Mouse (Mus musculus) limb, embryonic 10.5 days (tissue): ENCODE measurements around the gene H2-Aa. TPM values are rescaled to one million over a fixed set of nuclear protein-coding genes. Genes with fewer than 3 reads are reported as not detected.

Experiments
- polyA plus RNA-seq: library from polyadenylated mRNA; unstranded; fragments of >200 nt; fragmentation: Nextera tagmentation; extraction: Ambion mirVana; gene quantifications from 2 replicates; pipeline ENCODE4 v1.2.1, GENCODE M21; 2016

The H2-Aa gene
- polyA plus RNA-seq, 1 experiment from 2014 or later, result not detected

Other genes starting within 250 kb of the H2-Aa start
- gene Col11a2, start 248.4 kb downstream of the H2-Aa start, polyA plus RNA-seq, result 0.43 and 2.5 TPM in 2 replicates
- gene H2-Oa, start 195.5 kb downstream of the H2-Aa start, polyA plus RNA-seq, result 0.31 and 0.66 TPM in 2 replicates
- gene H2-DMa, start 168.3 kb downstream of the H2-Aa start, polyA plus RNA-seq, result 4.2 and 5.3 TPM in 2 replicates
- 140 and 145 TPM in 2 replicates for gene Brd2, start 165.2 kb downstream of the H2-Aa start, polyA plus RNA-seq
- gene H2-DMb2, start 144.5 kb downstream of the H2-Aa start, polyA plus RNA-seq, result 0.18 and 0.40 TPM in 2 replicates
- 0.18 and 0.51 TPM in 2 replicates for gene H2-DMb1, start 134.8 kb downstream of the H2-Aa start, polyA plus RNA-seq
- 1.6 and 3.2 TPM in 2 replicates for gene Tap1, start 100.3 kb downstream of the H2-Aa start, polyA plus RNA-seq
- 0.78 and 1.1 TPM in 2 replicates for gene Psmb9, start 100.1 kb downstream of the H2-Aa start, polyA plus RNA-seq
- 0.74 and 0.87 TPM in 2 replicates for gene Psmb8, start 90.1 kb downstream of the H2-Aa start, polyA plus RNA-seq
- 0.49 and 0.61 TPM in 2 replicates for gene Tap2, start 84.3 kb downstream of the H2-Aa start, polyA plus RNA-seq
- gene H2-Ob, start 48.9 kb downstream of the H2-Aa start, polyA plus RNA-seq, result not detected in 2 replicates
- 6.7 and 9.9 TPM in 2 replicates for gene H2-Ab1, start 30.1 kb downstream of the H2-Aa start, polyA plus RNA-seq
- gene H2-Eb1, start 18.0 kb upstream of the H2-Aa start, polyA plus RNA-seq, result 0.80 and 0.83 TPM in 2 replicates
- gene H2-Eb2, start 37.8 kb upstream of the H2-Aa start, polyA plus RNA-seq, result not detected in 2 replicates
- gene Btnl2, start 67.0 kb upstream of the H2-Aa start, polyA plus RNA-seq, result not detected in 2 replicates
- not detected in 2 replicates for gene Btnl1, start 89.3 kb upstream of the H2-Aa start, polyA plus RNA-seq
- gene BC051142, start 111.0 kb upstream of the H2-Aa start, polyA plus RNA-seq, result 0.53 and 1.3 TPM in 2 replicates
- not detected in 2 replicates for gene Btnl4, start 189.5 kb upstream of the H2-Aa start, polyA plus RNA-seq
- not detected in 2 replicates for gene Btnl6, start 229.5 kb upstream of the H2-Aa start, polyA plus RNA-seq